Mouse (Mus musculus): ENCODE measurements around the gene Olfr608.
"Not testable (repeated sequence)": the region's sequence is repeated elsewhere in the genome, so short reads cannot be mapped to it uniquely, and the experiment has no call there.

The Olfr608 gene

DNA sequence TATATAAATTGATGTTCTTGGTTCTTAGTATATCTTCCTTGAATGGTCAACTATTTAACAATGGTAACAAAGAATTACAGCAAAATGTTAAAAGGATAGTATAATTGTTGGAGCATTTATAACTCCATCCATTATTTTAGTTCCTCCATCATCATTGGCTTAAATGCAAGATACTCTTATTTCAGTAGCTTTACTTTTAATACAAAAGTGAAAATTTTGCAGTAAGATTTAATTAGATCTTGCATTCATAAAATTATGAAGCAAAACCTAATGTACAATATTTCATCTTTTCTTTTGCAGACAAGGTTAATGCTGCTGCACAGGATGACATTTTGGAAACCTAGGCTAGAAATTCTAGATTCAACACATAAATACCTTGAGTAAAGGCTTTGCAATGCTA is at the start of gene Olfr608:
Gene Olfr608 (plus strand): TSS at position 301 of the 400 bp plus-strand sequence.
- no peak for DNase-seq (ENCODE audit: low spot score in 2 of 2)

- DNase-seq (ENCODE audit: low spot score in 2 of 2): no peak
Observed at GRCm38 (mm10) chr7:103445339-103445738, 24.3 kb upstream of the Olfr608 start, which contains the start of gene Olfr605. TSS of gene Olfr605 (minus strand) at chr7:103445439.

DNA sequence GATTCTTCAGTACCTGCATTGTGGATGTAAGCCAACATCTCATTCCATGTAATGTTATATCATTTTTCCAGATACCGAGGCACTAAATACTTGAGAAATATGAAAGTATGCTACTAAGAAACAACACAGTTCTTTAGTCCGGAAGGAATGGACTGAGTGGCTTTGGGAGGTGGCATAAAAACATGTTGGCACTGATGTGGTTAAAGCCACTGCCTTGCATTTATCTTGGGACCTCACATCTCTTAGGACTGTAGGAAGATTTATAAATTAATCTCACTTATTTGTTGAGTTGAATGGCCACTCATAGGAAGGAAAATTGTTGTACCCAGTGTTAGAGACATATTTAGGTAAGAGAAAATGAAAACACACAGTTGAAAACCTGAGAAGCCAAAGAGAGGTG is 20.9 kb upstream of the Olfr608 start, which contains the start of gene Olfr606:
Gene Olfr606 (plus strand): TSS at position 301 of the 400 bp plus-strand sequence.
- DNase-seq (ENCODE audit: low spot score in 2 of 2): no peak

- DNase-seq (ENCODE audit: low spot score in 2 of 2): no peak
Observed at GRCm38 (mm10) chr7:103460590-103460989, 9.1 kb upstream of the Olfr608 start.

- DNase-seq (ENCODE audit: low spot score in 2 of 2): not testable (repeated sequence)
Observed at GRCm38 (mm10) chr7:103477106-103477505, 7.4 kb downstream of the Olfr608 start.

GRCm38 (mm10) chr7:103497962-103498361 is 28.3 kb downstream of the Olfr608 start, which contains the start of gene Olfr609:
TSS of gene Olfr609 (minus strand) at chr7:103498062.
- DNase-seq (ENCODE audit: low spot score in 2 of 2): no peak

DNA sequence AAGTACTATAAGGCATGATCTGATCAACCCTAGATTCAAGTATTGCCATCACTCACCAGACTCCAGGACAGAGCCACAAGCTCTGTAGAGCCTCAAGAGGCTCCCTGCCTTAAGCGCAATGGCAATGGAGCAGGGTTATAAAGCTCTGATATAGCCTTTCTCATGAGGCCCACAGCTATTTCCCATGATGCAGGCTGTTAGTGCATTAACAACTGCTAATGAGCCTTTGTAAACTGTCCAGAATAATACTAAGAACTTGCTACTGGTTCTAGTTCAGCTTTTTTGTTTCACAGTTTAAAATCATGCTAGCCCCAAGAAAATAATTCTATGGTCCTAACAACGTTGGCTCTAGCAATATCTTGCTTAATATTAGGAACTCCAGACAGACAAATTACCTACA is 42.3 kb downstream of the Olfr608 start, which contains the start of gene Olfr610:
Gene Olfr610 (minus strand): TSS at position 101 of the 400 bp plus-strand sequence.
- DNase-seq (ENCODE audit: low spot score in 2 of 2): no peak

- DNase-seq (ENCODE audit: low spot score in 2 of 2): not testable (repeated sequence)
Observed at GRCm38 (mm10) chr7:103520746-103521145, 51.1 kb downstream of the Olfr608 start, which contains the start of gene Olfr611. TSS of gene Olfr611 (minus strand) at chr7:103520846.
